Mouse (Mus musculus): ENCODE measurements around the gene Cngb1. TPM values are rescaled to one million over a fixed set of nuclear protein-coding genes. Genes with fewer than 3 reads are reported as not detected.
A peak's percentile ranks its signal among the peaks of the same experiment; 100 is the strongest.

The Cngb1 gene
- polyA plus RNA-seq (2015; fragmentation: Nextera tagmentation; extraction: Ambion mirVana), result 0.28 and 0.81 TPM in 2 replicates

GRCm38 (mm10) chr8:95306431-95306830 is at the start of gene Cngb1:
Gene Cngb1 (minus strand): TSS chr8:95306585.
- H3K4me3 ChIP-seq (replicated peaks; ENCODE audit: low read length), result no peak within 1 kb of the TSS
- no peak within 1 kb of the TSS for H3K9ac ChIP-seq (ENCODE audit: low read length)
- H3K27me3 ChIP-seq (ENCODE audit: control insufficient read depth, insufficient read depth, low read length), result no peaks in the 10 kb centered on the region
- no peaks in the 10 kb centered on the region for H3K9me3 ChIP-seq (replicated peaks; ENCODE audit: control insufficient read depth, low read length)
- H3K27ac ChIP-seq (ENCODE audit: low read length), result no peak within 1 kb of the TSS
- no peaks in the 10 kb centered on the region for H3K4me1 ChIP-seq (ENCODE audit: control insufficient read depth, insufficient read depth, low read length)
- ATAC-seq (ENCODE audit: insufficient read depth, low FRiP score), result no peak
- H3K36me3 ChIP-seq (ENCODE audit: control insufficient read depth, insufficient read depth, low read length), result no peaks in the 10 kb centered on the region
- no peak within 1 kb of the TSS for H3K4me2 ChIP-seq (ENCODE audit: low read depth, low read length)
- WGBS, result 36% methylated on average over 6 of the region's 6 CpGs

- H3K27me3 ChIP-seq (ENCODE audit: control insufficient read depth, insufficient read depth, low read length), result 0 out of 2 replicates have a peak, but pooled peaks cover 3% of the 10 kb centered on the region
- peaks cover 16% of the 10 kb centered on the region for H3K4me1 ChIP-seq (ENCODE audit: control insufficient read depth, insufficient read depth, low read length)
- H3K36me3 ChIP-seq (ENCODE audit: control insufficient read depth, insufficient read depth, low read length), result no peaks in the 10 kb centered on the region
- 0 out of 2 replicates have a peak overlapping the region, but pooled peaks have one; percentile 14 for H3K9ac ChIP-seq (ENCODE audit: low read length)
- H3K9me3 ChIP-seq (replicated peaks; ENCODE audit: control insufficient read depth, low read length), result no peaks in the 10 kb centered on the region
- 77% methylated on average over 2 of the region's 2 CpGs for WGBS
- ATAC-seq (ENCODE audit: insufficient read depth, low FRiP score), result no peak
- H3K4me3 ChIP-seq (replicated peaks; ENCODE audit: low read length), result no peak overlapping the region
- no peak overlapping the region for H3K27ac ChIP-seq (ENCODE audit: low read length)
- peak overlapping the region; percentile 93; the same call in 1 of the 2 replicates for H3K4me2 ChIP-seq (ENCODE audit: low read depth, low read length)
Measured at GRCm38 (mm10) chr8:95354606-95355005, 48.2 kb upstream of the Cngb1 start.

GRCm38 (mm10) chr8:95352871-95353866 is 46.8 kb upstream of the Cngb1 start:
- peak overlapping the region; percentile 93 for H3K4me2 ChIP-seq (ENCODE audit: low read depth, low read length)
- 2% methylated on average over 62 of the region's 62 CpGs for WGBS
- peak; percentile 27 for ATAC-seq (ENCODE audit: insufficient read depth, low FRiP score)

GRCm38 (mm10) chr8:95352151-95352870 is 45.9 kb upstream of the Cngb1 start, which contains the start of gene Mmp15:
Gene Mmp15 (plus strand): TSS chr8:95352268.
- Histone ChIP-seq H3K4me1 (ENCODE audit: control insufficient read depth, insufficient read depth, low read length) (peaks cover 18% of the 10 kb centered on the region), H3K27me3 (ENCODE audit: control insufficient read depth, insufficient read depth, low read length) (0 out of 2 replicates have a peak, but pooled peaks cover 3% of the 10 kb centered on the region), H3K36me3 (ENCODE audit: control insufficient read depth, insufficient read depth, low read length) (no peaks in the 10 kb centered on the region), H3K4me3 (replicated peaks; ENCODE audit: low read length) (peak within 1 kb of the TSS; percentile 88), H3K9me3 (replicated peaks; ENCODE audit: control insufficient read depth, low read length) (no peaks in the 10 kb centered on the region), H3K4me2 (ENCODE audit: low read depth, low read length) (peak within 1 kb of the TSS; percentile 93), H3K9ac (ENCODE audit: low read length) (peak within 1 kb of the TSS; percentile 86), H3K27ac (ENCODE audit: low read length) (peak within 1 kb of the TSS; percentile 93)
- under 1% methylated on average over 78 of the region's 80 CpGs for WGBS
- ATAC-seq (ENCODE audit: insufficient read depth, low FRiP score), result peak; percentile 83

More at GRCm38 (mm10) chr8:95352871-95353866, 46.8 kb upstream of the Cngb1 start:
- Histone ChIP-seq H3K4me3 (replicated peaks; ENCODE audit: low read length) (peak overlapping the region; percentile 88), H3K9me3 (replicated peaks; ENCODE audit: control insufficient read depth, low read length) (no peaks in the 10 kb centered on the region), H3K27ac (ENCODE audit: low read length) (peak overlapping the region; percentile 93), H3K36me3 (ENCODE audit: control insufficient read depth, insufficient read depth, low read length) (no peaks in the 10 kb centered on the region), H3K4me1 (ENCODE audit: control insufficient read depth, insufficient read depth, low read length) (peaks cover 18% of the 10 kb centered on the region), H3K27me3 (ENCODE audit: control insufficient read depth, insufficient read depth, low read length) (0 out of 2 replicates have a peak, but pooled peaks cover 3% of the 10 kb centered on the region), H3K9ac (ENCODE audit: low read length) (peak overlapping the region; percentile 86)

GRCm38 (mm10) chr8:95351461-95351860 is 45.1 kb upstream of the Cngb1 start:
- H3K9ac ChIP-seq (ENCODE audit: low read length), result peak overlapping the region; percentile 86; the same call in 1 of the 2 replicates
- peak; percentile 45; the same call in 1 of the 2 replicates for ATAC-seq (ENCODE audit: insufficient read depth, low FRiP score)
- H3K4me3 ChIP-seq (replicated peaks; ENCODE audit: low read length), result peak overlapping the region; percentile 88
- H3K4me2 ChIP-seq (ENCODE audit: low read depth, low read length), result peak overlapping the region; percentile 93
- H3K9me3 ChIP-seq (replicated peaks; ENCODE audit: control insufficient read depth, low read length), result no peaks in the 10 kb centered on the region
- WGBS, result 4% methylated on average over 15 of the region's 15 CpGs
- H3K4me1 ChIP-seq (ENCODE audit: control insufficient read depth, insufficient read depth, low read length), result peaks cover 23% of the 10 kb centered on the region
- no peaks in the 10 kb centered on the region for H3K36me3 ChIP-seq (ENCODE audit: control insufficient read depth, insufficient read depth, low read length)
- peak overlapping the region; percentile 93 for H3K27ac ChIP-seq (ENCODE audit: low read length)
- H3K27me3 ChIP-seq (ENCODE audit: control insufficient read depth, insufficient read depth, low read length), result 0 out of 2 replicates have a peak, but pooled peaks cover 3% of the 10 kb centered on the region

GRCm38 (mm10) chr8:95348811-95349630 is 42.6 kb upstream of the Cngb1 start:
- ATAC-seq (ENCODE audit: insufficient read depth, low FRiP score), result no peak
- H3K4me2 ChIP-seq (ENCODE audit: low read depth, low read length), result no peak overlapping the region
- H3K27me3 ChIP-seq (ENCODE audit: control insufficient read depth, insufficient read depth, low read length), result 0 out of 2 replicates have a peak, but pooled peaks cover 3% of the 10 kb centered on the region
- peak overlapping the region; percentile 64 for H3K27ac ChIP-seq (ENCODE audit: low read length)
- H3K36me3 ChIP-seq (ENCODE audit: control insufficient read depth, insufficient read depth, low read length), result peaks cover 3% of the 10 kb centered on the region; the same call in 1 of the 2 replicates
- WGBS, result 52% methylated on average over 19 of the region's 19 CpGs
- peaks cover 23% of the 10 kb centered on the region for H3K4me1 ChIP-seq (ENCODE audit: control insufficient read depth, insufficient read depth, low read length)
- peak overlapping the region; percentile 46 for H3K9ac ChIP-seq (ENCODE audit: low read length)
- no peaks in the 10 kb centered on the region for H3K9me3 ChIP-seq (replicated peaks; ENCODE audit: control insufficient read depth, low read length)
- H3K4me3 ChIP-seq (replicated peaks; ENCODE audit: low read length), result no peak overlapping the region

GRCm38 (mm10) chr8:95348356-95348755 is 42.0 kb upstream of the Cngb1 start:
- peaks cover 4% of the 10 kb centered on the region; the same call in 1 of the 2 replicates for H3K36me3 ChIP-seq (ENCODE audit: control insufficient read depth, insufficient read depth, low read length)
- peak overlapping the region; percentile 46 for H3K9ac ChIP-seq (ENCODE audit: low read length)
- no peaks in the 10 kb centered on the region for H3K9me3 ChIP-seq (replicated peaks; ENCODE audit: control insufficient read depth, low read length)
- 87% methylated on average over 2 of the region's 2 CpGs for WGBS
- peak overlapping the region; percentile 64 for H3K27ac ChIP-seq (ENCODE audit: low read length)
- peaks cover 19% of the 10 kb centered on the region for H3K4me1 ChIP-seq (ENCODE audit: control insufficient read depth, insufficient read depth, low read length)
- ATAC-seq (ENCODE audit: insufficient read depth, low FRiP score), result no peak
- no peak overlapping the region for H3K4me2 ChIP-seq (ENCODE audit: low read depth, low read length)
- H3K4me3 ChIP-seq (replicated peaks; ENCODE audit: low read length), result no peak overlapping the region
- 0 out of 2 replicates have a peak, but pooled peaks cover 3% of the 10 kb centered on the region for H3K27me3 ChIP-seq (ENCODE audit: control insufficient read depth, insufficient read depth, low read length)

Data from stomach, embryonic 16.5 days (tissue).